Mouse (Mus musculus): ENCODE data around the gene Zcchc14. TPM values are rescaled to one million over a fixed set of nuclear protein-coding genes. Genes with fewer than 3 reads are reported as not detected.
A peak's percentile ranks its signal among the peaks of the same experiment; 100 is the strongest.
"Not testable (repeated sequence)": the region's sequence is repeated elsewhere in the genome, so short reads cannot be mapped to it uniquely, and the experiment has no call there.

The Zcchc14 gene
- polyA plus RNA-seq, 1 experiment from 2014 or later = 15.0 TPM

DNA sequence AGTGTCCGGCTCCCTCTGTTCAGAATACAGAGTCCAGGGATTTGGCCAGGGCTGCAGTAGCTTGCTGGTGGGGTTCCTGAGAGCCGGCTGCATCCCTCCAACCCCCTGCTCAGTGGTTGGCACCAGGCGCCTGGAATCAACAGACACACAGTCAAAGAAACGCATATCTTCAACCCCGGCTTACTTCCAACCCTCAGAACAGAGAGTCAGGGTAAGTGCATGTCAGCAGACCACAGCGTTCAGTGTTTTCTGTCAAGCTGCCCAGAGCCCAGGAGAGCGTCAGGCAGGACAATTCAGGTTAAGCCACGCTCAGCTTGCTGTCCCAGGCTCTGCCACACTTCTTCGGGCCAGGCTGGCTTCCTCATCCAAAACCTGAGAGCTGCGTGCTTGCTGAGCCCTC lies 28.8 kb upstream of the Zcchc14 start:
- Histone ChIP-seq H3K36me3 (no peaks in the 10 kb centered on the region), H3K9ac (no peak overlapping the region), H3K4me1 (no peaks in the 10 kb centered on the region), H3K27me3 (no peaks in the 10 kb centered on the region), H3K4me3 (replicated peaks) (no peak overlapping the region), H3K9me3 (replicated peaks) (no peaks in the 10 kb centered on the region), H3K4me2 (replicated peaks) (no peak overlapping the region), H3K27ac (replicated peaks) (no peak overlapping the region)
- WGBS = 61% methylated on average over 10 of the region's 10 CpGs
- no peak; the same call in 1 of the 2 replicates for ATAC-seq (ENCODE audit: insufficient number of reproducible peaks, low FRiP score, low TSS enrichment, low read depth)

DNA sequence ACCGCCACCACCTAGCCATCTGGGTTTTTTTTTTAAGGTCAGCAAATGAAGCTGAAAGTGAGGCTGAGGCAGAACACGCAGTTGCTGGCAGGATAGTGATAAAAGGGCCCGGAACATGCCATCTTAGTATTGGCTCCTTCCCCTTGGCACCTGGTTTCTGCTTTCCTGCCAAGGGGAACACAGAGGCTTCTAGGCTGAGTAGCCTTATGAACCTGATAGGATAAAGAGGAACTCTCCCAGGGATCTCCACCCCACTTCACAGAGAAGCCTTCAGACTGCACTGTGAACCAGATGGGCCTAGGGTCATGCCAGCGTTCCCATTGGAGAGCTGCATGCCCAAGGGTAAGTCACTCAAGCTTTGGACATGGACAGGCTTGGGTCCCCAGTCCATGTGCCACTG lies 28.2 kb upstream of the Zcchc14 start:
- no peak for ATAC-seq (ENCODE audit: insufficient number of reproducible peaks, low FRiP score, low TSS enrichment, low read depth)
- no peak overlapping the region for H3K27ac ChIP-seq (replicated peaks)
- H3K9ac ChIP-seq = no peak overlapping the region
- H3K4me3 ChIP-seq (replicated peaks) = no peak overlapping the region
- H3K4me1 ChIP-seq = 0 out of 2 replicates have a peak, but pooled peaks cover 1% of the 10 kb centered on the region
- H3K4me2 ChIP-seq (replicated peaks) = no peak overlapping the region
- H3K9me3 ChIP-seq (replicated peaks) = no peaks in the 10 kb centered on the region
- WGBS = 78% methylated on average over 4 of the region's 4 CpGs
- no peaks in the 10 kb centered on the region for H3K36me3 ChIP-seq
- no peaks in the 10 kb centered on the region for H3K27me3 ChIP-seq

DNA sequence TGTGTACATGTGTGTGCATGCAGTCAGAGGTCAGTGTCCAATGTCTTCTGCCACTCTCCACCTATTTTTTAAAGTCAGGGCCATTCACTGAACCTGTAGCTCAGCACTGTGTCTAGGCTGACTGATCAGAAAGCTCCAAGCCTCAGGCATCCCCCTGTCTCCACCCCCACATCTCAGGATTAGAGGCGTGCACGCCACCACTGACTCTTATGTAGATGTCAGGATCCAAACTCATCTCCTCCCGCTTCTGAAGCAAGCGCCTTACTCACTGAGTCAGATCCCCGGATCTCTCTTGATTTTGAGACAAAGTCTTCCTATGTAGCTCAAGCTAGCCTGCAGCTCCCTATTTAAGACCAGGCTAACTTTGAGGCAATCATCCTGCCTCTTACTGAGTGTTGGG lies 26.0 kb upstream of the Zcchc14 start:
- H3K4me3 ChIP-seq (replicated peaks) = no peak overlapping the region
- H3K27ac ChIP-seq (replicated peaks) = no peak overlapping the region
- no peak for ATAC-seq (ENCODE audit: insufficient number of reproducible peaks, low FRiP score, low TSS enrichment, low read depth)
- no peaks in the 10 kb centered on the region for H3K36me3 ChIP-seq
- H3K27me3 ChIP-seq = no peaks in the 10 kb centered on the region
- 55% methylated on average over 5 of the region's 5 CpGs for WGBS
- H3K9ac ChIP-seq = no peak overlapping the region
- H3K4me1 ChIP-seq = 0 out of 2 replicates have a peak, but pooled peaks cover 7% of the 10 kb centered on the region
- H3K4me2 ChIP-seq (replicated peaks) = no peak overlapping the region
- no peaks in the 10 kb centered on the region for H3K9me3 ChIP-seq (replicated peaks)

DNA sequence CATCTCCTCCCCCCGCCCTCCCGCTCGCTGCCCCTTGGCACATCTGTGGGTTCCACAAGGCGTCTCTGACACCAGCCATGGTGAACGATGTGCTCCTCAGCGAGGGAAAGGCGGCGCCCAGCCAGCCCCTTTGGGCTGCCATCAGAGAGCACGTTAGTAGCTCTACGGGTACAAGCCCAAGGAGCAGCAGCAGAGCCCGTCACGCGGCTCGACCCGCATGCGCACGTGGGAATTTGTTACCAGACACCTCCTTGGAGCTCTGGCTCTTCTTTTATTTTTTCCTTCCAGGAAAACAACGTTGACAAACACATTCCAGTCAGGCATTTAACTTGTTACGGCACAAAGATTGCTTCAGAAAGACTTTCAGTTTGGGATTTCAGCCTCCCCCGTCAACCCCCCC lies 23.0 kb upstream of the Zcchc14 start:
- Histone ChIP-seq H3K27ac (replicated peaks) (no peak overlapping the region), H3K4me1 (0 out of 2 replicates have a peak, but pooled peaks cover 7% of the 10 kb centered on the region), H3K4me2 (replicated peaks) (peak overlapping the region; percentile 29; the same call in 1 of the 2 replicates), H3K36me3 (no peaks in the 10 kb centered on the region), H3K9me3 (replicated peaks) (no peaks in the 10 kb centered on the region), H3K4me3 (replicated peaks) (peak overlapping the region; percentile 6; the same call in 1 of the 2 replicates), H3K27me3 (no peaks in the 10 kb centered on the region; the same call in 1 of the 2 replicates), H3K9ac (no peak overlapping the region)
- 28% methylated on average over 20 of the region's 20 CpGs for WGBS
- ATAC-seq (ENCODE audit: insufficient number of reproducible peaks, low FRiP score, low TSS enrichment, low read depth) = no peak

DNA sequence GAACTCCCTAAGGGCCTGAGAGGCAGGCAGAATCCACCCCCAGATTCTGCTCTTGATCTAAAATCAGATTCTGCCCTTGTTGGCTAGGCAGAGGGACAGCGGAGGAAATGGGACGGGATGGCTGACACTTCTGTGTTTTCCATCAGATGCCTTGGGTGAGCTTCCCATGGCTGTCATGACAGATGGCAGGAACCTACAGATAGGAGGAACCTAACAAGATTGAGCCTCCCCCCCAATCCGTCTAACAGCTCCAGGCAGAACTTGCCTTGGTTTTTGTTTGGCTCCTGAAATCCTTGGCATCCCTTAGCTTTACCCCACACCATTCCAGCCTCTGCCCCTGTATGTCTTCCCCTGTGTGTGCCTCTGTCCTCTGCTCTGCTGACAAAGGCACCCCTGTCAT lies 22.5 kb upstream of the Zcchc14 start:
- WGBS = 77% methylated on average over 3 of the region's 3 CpGs
- H3K4me3 ChIP-seq (replicated peaks) = no peak overlapping the region
- no peak overlapping the region for H3K9ac ChIP-seq
- no peaks in the 10 kb centered on the region; the same call in 1 of the 2 replicates for H3K27me3 ChIP-seq
- H3K27ac ChIP-seq (replicated peaks) = no peak overlapping the region
- H3K4me2 ChIP-seq (replicated peaks) = no peak overlapping the region
- H3K36me3 ChIP-seq = no peaks in the 10 kb centered on the region
- H3K9me3 ChIP-seq (replicated peaks) = no peaks in the 10 kb centered on the region
- H3K4me1 ChIP-seq = 0 out of 2 replicates have a peak, but pooled peaks cover 7% of the 10 kb centered on the region
- no peak for ATAC-seq (ENCODE audit: insufficient number of reproducible peaks, low FRiP score, low TSS enrichment, low read depth)

DNA sequence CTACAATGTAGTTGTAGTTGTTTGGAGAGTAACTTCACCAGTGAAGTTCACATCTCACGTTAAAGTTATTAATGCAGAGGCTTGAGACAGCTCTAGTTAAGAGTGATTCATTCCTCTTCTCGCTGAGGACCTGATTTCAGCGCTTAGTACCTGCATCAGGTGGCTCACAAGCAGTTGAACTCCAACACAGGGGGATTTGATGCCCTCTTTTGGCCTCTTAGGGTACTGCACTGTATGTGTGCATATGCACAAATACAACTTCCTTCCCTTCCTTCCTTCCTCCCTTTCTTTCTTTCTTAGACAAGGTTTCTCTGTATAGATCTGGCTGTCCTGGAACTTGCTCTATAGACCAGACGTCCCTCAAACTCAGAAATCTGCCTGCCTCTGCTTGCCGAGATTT lies 21.8 kb upstream of the Zcchc14 start:
- Histone ChIP-seq H3K9ac (no peak overlapping the region), H3K4me2 (replicated peaks) (no peak overlapping the region), H3K36me3 (no peaks in the 10 kb centered on the region), H3K27ac (replicated peaks) (no peak overlapping the region), H3K27me3 (no peaks in the 10 kb centered on the region; the same call in 1 of the 2 replicates), H3K4me1 (peaks cover 7% of the 10 kb centered on the region; the same call in 1 of the 2 replicates), H3K4me3 (replicated peaks) (no peak overlapping the region), H3K9me3 (replicated peaks) (no peaks in the 10 kb centered on the region)
- no peak for ATAC-seq (ENCODE audit: insufficient number of reproducible peaks, low FRiP score, low TSS enrichment, low read depth)
- 53% methylated on average over 5 of the region's 5 CpGs for WGBS

DNA sequence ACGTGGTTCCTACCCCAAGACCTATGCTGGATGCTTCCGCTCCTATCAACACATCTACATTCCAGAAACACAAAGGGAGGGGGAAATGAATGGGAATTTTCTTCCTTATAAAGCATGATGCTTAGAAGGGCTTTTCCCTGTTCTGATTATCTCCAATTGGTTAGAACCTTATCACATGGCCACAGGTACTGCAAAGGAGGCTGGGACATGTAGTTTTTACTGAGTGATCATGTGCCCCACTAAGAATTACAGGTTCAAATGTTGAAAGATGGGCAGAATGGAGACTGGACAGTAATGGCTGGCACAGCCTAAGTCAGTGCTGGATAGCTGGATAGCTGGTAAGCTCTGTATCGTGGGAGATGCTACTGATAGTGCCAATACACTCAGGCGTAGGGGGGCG lies 21.2 kb upstream of the Zcchc14 start:
- Histone ChIP-seq H3K27ac (replicated peaks) (no peak overlapping the region), H3K9me3 (replicated peaks) (no peaks in the 10 kb centered on the region), H3K36me3 (no peaks in the 10 kb centered on the region), H3K4me1 (peaks cover 13% of the 10 kb centered on the region), H3K27me3 (no peaks in the 10 kb centered on the region; the same call in 1 of the 2 replicates), H3K4me3 (replicated peaks) (no peak overlapping the region), H3K9ac (no peak overlapping the region), H3K4me2 (replicated peaks) (no peak overlapping the region)
- no peak for ATAC-seq (ENCODE audit: insufficient number of reproducible peaks, low FRiP score, low TSS enrichment, low read depth)
- WGBS = 66% methylated on average over 5 of the region's 5 CpGs

DNA sequence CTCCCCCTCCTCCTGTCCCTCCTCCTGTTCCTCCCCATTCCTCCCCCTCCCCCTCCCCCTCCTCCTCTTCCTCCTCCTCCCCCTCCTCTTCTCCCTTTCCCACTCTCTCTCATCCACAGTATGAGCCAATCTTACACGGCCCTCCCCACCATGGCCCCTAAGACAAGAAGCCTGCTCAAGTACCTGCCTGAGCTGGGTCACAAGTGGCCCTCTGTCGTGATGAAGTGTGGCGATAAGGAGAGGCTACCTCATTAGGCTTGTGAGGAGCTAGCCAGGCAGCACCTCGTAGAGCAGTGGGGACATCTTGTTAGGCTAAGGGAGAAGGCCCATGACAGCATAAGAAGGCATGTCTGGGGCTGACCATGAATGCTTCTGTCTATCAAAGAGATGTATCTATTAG lies 20.5 kb upstream of the Zcchc14 start:
- H3K27me3 ChIP-seq = no peaks in the 10 kb centered on the region; the same call in 1 of the 2 replicates
- no peak overlapping the region for H3K27ac ChIP-seq (replicated peaks)
- H3K4me3 ChIP-seq (replicated peaks) = no peak overlapping the region
- H3K4me1 ChIP-seq = peaks cover 20% of the 10 kb centered on the region
- no peak for ATAC-seq (ENCODE audit: insufficient number of reproducible peaks, low FRiP score, low TSS enrichment, low read depth)
- H3K9me3 ChIP-seq (replicated peaks) = no peaks in the 10 kb centered on the region
- H3K4me2 ChIP-seq (replicated peaks) = no peak overlapping the region
- no peak overlapping the region for H3K9ac ChIP-seq
- H3K36me3 ChIP-seq = no peaks in the 10 kb centered on the region
- WGBS = 53% methylated on average over 4 of the region's 4 CpGs

DNA sequence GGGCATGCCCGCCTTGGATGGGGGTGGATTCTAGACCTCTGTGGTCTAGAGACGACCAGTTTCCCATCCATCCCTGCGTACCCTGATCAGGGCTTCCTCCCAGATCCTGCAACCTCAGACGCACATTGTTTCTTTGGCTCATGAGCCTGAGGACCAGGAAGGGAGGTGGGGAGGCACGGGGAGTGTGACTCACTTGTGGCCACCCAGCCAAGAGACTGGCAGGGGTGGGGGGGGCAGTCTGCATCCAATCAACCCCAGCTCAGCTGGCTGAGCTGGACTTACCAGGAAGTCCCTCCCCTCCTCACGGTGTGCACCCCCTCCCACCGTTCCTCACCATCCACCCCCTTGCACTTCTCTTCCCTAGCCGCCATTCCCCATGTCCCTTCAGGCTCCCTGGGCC lies 16.5 kb upstream of the Zcchc14 start:
- Histone ChIP-seq H3K4me2 (replicated peaks) (peak overlapping the region; percentile 12; the same call in 1 of the 2 replicates), H3K36me3 (no peaks in the 10 kb centered on the region), H3K4me1 (peaks cover 27% of the 10 kb centered on the region), H3K27ac (replicated peaks) (peak overlapping the region; percentile 40; the same call in 1 of the 2 replicates), H3K27me3 (no peaks in the 10 kb centered on the region; the same call in 1 of the 2 replicates), H3K9ac (no peak overlapping the region), H3K9me3 (replicated peaks) (no peaks in the 10 kb centered on the region), H3K4me3 (replicated peaks) (no peak overlapping the region)
- ATAC-seq (ENCODE audit: insufficient number of reproducible peaks, low FRiP score, low TSS enrichment, low read depth) = peak; percentile 39; the same call in 1 of the 2 replicates
- 12% methylated on average over 8 of the region's 8 CpGs for WGBS

DNA sequence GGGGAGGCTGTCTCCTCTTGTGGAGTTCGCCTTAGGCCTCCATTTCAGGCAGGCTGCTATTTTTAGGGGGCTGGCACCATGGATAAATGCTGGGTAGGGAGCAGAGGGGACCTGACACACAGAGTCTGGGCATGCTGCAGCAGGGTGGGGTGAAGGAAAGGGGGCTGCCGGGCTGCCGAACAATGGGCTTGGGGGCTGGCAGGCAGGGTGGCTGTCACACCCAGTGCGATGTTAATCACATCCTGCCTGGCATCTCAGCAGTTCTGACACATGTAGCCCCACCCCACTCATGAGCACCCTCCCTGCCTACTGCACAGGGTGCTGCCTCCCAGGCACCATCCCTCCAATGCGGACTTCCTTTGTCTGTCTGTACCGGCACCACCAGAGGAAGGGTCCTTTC lies 15.9 kb upstream of the Zcchc14 start:
- Histone ChIP-seq H3K27me3 (no peaks in the 10 kb centered on the region; the same call in 1 of the 2 replicates), H3K4me3 (replicated peaks) (no peak overlapping the region), H3K4me2 (replicated peaks) (peak overlapping the region; percentile 12), H3K9ac (no peak overlapping the region), H3K9me3 (replicated peaks) (no peaks in the 10 kb centered on the region), H3K27ac (replicated peaks) (peak overlapping the region; percentile 80), H3K4me1 (peaks cover 27% of the 10 kb centered on the region), H3K36me3 (no peaks in the 10 kb centered on the region)
- WGBS = 23% methylated on average over 6 of the region's 6 CpGs
- ATAC-seq (ENCODE audit: insufficient number of reproducible peaks, low FRiP score, low TSS enrichment, low read depth) = peak; percentile 56

DNA sequence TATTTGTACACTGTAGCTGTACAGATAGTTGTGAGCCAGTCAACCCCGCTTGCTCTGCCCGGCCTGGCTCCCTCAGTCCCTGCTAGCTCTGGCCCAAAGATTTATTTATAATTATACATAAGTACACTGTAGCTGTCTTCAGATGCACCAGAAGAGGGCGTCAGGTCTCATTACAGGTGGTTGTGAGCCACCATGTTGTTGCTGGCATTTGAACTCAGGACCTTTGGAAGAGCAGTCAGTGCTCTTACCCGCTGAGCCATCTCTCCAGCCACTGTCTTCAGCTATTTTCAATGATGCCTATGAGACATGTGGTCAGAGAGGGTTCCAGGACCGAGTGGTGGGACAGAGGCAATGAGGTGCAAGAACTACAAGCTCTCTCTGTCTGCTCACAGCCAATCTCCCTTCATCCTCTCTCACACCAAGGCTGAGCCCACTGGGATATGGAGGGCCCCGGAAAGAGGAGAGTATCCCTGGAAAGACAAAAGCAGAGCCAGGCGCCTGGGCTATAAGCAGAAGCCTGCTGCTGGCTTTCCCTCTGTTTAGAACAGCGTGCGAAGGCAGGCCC lies 15.3 kb upstream of the Zcchc14 start:
- H3K27me3 ChIP-seq; H3K9me3 ChIP-seq (replicated peaks); H3K4me3 ChIP-seq (replicated peaks); H3K4me2 ChIP-seq (replicated peaks); H3K36me3 ChIP-seq; H3K9ac ChIP-seq: not testable (repeated sequence)
- H3K27ac ChIP-seq (replicated peaks) = peak overlapping the region; percentile 80
- 69% methylated on average over 9 of the region's 9 CpGs for WGBS
- H3K4me1 ChIP-seq = peaks cover 27% of the 10 kb centered on the region
- 0 out of 2 replicates have a peak, but pooled peaks have one; percentile 1 for ATAC-seq (ENCODE audit: insufficient number of reproducible peaks, low FRiP score, low TSS enrichment, low read depth)

DNA sequence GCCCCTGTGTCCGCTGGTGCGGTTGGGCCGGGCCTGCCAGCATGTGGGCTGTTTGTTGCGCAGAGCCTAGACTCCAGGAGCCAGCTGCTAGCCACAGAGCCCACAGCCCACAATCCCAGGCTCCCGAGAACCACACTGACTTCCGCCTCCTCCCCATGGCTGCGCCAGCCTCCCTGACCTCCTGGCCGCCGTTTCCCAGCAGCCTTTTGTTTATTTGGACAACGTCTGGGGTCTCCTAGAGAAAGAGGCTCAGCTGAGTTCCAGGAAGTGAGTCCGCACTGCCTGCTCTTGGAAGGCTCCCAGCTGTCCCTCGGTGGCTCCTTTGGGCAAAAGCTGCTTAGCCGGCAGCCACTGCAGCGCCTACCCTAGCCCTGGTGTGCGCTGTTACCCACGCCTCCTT lies 12.6 kb upstream of the Zcchc14 start:
- Histone ChIP-seq H3K27ac (replicated peaks) (peak overlapping the region; percentile 78), H3K4me3 (replicated peaks) (0 out of 2 replicates have a peak overlapping the region, but pooled peaks have one; percentile 6), H3K9me3 (replicated peaks) (no peaks in the 10 kb centered on the region), H3K9ac (no peak overlapping the region), H3K4me1 (peaks cover 27% of the 10 kb centered on the region), H3K4me2 (replicated peaks) (peak overlapping the region; percentile 35), H3K36me3 (no peaks in the 10 kb centered on the region), H3K27me3 (no peaks in the 10 kb centered on the region)
- WGBS = 6% methylated on average over 16 of the region's 16 CpGs
- peak; percentile 66 for ATAC-seq (ENCODE audit: insufficient number of reproducible peaks, low FRiP score, low TSS enrichment, low read depth)
